Mouse (Mus musculus): ENCODE data around the gene Stx6.

- TF ChIP-seq POLR2A (IDR thresholded peaks at IDR 0.05; ENCODE audit: borderline replicate concordance, extremely low read depth, insufficient read depth, insufficient read length, poor library complexity, severe bottlenecking) (no peak), CTCF (IDR thresholded peaks at IDR 0.05; ENCODE audit: borderline replicate concordance, extremely low read depth, insufficient read depth, insufficient read length) (no peak)
These were observed 25.7 kb downstream of the Stx6 start for GRCm38 (mm10) chr1:155184191-155184590.
